Mouse (Mus musculus) ES-Bruce4 (cell line): ENCODE data around the gene Hras.

Experiments
- CTCF ChIP-seq: IDR thresholded peaks from one replicate; pipeline ENCODE4 v1.8.1; 2011; ENCODE audit warnings: low read depth, low read length
- EP300 ChIP-seq: IDR thresholded peaks from 2 replicates; pipeline ENCODE4 v1.6.1; 2011; ENCODE audit warnings: low read depth, low read length; ENCODE audit not compliant: insufficient read depth
- POLR2A ChIP-seq: IDR thresholded peaks from one replicate; pipeline ENCODE4 v1.8.1; 2011; ENCODE audit warnings: low read length; ENCODE audit not compliant: insufficient read depth

DNA sequence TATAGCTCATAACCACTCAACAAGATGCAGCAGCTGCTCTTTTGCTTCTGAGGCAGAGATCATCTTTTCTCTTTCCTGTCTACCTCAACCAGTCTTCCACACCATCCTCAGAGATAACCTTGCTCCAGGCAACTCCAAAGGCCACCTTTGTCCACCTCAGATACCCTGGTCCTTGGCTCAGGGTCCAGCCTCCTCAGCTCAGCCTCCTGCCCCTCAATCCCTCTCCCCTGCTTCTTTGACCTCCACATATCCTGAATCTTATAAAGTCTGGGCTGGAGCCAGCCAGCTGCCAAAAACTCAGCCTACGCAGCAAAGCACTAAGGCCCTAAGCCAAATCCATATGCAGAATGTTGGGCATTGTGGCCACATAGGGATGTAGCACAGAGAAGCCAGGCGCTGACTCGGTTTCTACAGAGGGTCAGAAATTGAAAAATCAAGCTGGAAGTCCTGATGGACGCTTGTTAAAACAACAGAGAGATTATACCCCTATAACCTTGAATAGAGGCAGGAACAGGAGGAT is 29.0 kb upstream of the Hras start:
- TF ChIP-seq CTCF (no peak), POLR2A (no peak), EP300 (no peak)
